Mouse (Mus musculus) C2C12 (cell line): Measurements from ENCODE around the gene Rbm42. TPM values are rescaled to one million over a fixed set of nuclear protein-coding genes. Genes with fewer than 3 reads are reported as not detected.

Experiments
- H3K27me3 ChIP-seq: one replicate; pipeline ENCODE4 v1.6.1; 2011; ENCODE audit not compliant: control insufficient read depth, insufficient read depth, insufficient read length
- H3K36me3 ChIP-seq: one replicate; pipeline ENCODE4 v1.6.1; 2011; ENCODE audit not compliant: control insufficient read depth, insufficient read depth
- H3K4me3 ChIP-seq: one replicate; pipeline ENCODE4 v1.5.1; 2011; ENCODE audit warnings: mild to moderate bottlenecking, control low read depth; ENCODE audit not compliant: poor library complexity, insufficient read depth, severe bottlenecking
- H3K79me2 ChIP-seq: one replicate; pipeline ENCODE4 v1.6.1; 2011; ENCODE audit not compliant: control insufficient read depth, insufficient read depth
- H3K79me3 ChIP-seq: one replicate; pipeline ENCODE4 v1.6.1; 2011; ENCODE audit warnings: low read depth, control low read depth
- H3ac ChIP-seq: one replicate; pipeline ENCODE3; 2011; ENCODE audit warnings: low read depth; ENCODE audit not compliant: control insufficient read depth, insufficient read length
- MAX ChIP-seq: IDR thresholded peaks from one replicate; pipeline ENCODE4 v1.6.1; 2011; ENCODE audit warnings: mild to moderate bottlenecking, control low read depth
- polyA plus RNA-seq: library from polyadenylated mRNA; unstranded; fragments of >200 nt; fragmentation: generic; extraction: Trizol; gene quantifications from one replicate; pipeline ENCODE4 v1.2.1, GENCODE M21; 2012; ENCODE audit warnings: missing spikeins

Gene Rbm42
- polyA plus RNA-seq, 1 experiment = 110 TPM

GRCm38 (mm10) chr7:30591605-30591951, 58.5 kb downstream of the Rbm42 start:
- Histone ChIP-seq H3K27me3 (peaks cover 11% of the 10 kb centered on the region), H3K79me2 (peaks cover 19% of the 10 kb centered on the region), H3K79me3 (peaks cover 16% of the 10 kb centered on the region), H3ac (no peak overlapping the region), H3K4me3 (no peak overlapping the region), H3K36me3 (no peaks in the 10 kb centered on the region)
- TF ChIP-seq MAX = no peak

Other genes starting within 250 kb of the Rbm42 start
- gene Tyrobp, start 236.6 kb downstream of the Rbm42 start, polyA plus RNA-seq = not detected
- not detected for gene Hcst, start 230.5 kb downstream of the Rbm42 start, polyA plus RNA-seq
- 0.04 TPM for gene Nfkbid, start 228.6 kb downstream of the Rbm42 start, polyA plus RNA-seq
- 0.29 TPM for gene Aplp1, start 204.8 kb downstream of the Rbm42 start, polyA plus RNA-seq
- gene Kirrel2, start 192.6 kb downstream of the Rbm42 start, polyA plus RNA-seq = not detected
- 0.60 TPM for gene Nphs1, start 192.0 kb downstream of the Rbm42 start, polyA plus RNA-seq
- 0.02 TPM for gene Prodh2, start 156.7 kb downstream of the Rbm42 start, polyA plus RNA-seq
- 2.4 TPM for gene Arhgap33, start 115.3 kb downstream of the Rbm42 start, polyA plus RNA-seq
- gene Hspb6, start 98.1 kb downstream of the Rbm42 start, polyA plus RNA-seq = 66.8 TPM
- 8.7 TPM for gene Proser3, start 98.0 kb downstream of the Rbm42 start, polyA plus RNA-seq
- 38.4 TPM for gene Lin37, start 90.5 kb downstream of the Rbm42 start, polyA plus RNA-seq
- 63.6 TPM for gene U2af1l4, start 87.0 kb downstream of the Rbm42 start, polyA plus RNA-seq
- gene Gm49396, start 87.0 kb downstream of the Rbm42 start, polyA plus RNA-seq = 0.73 TPM
- 173 TPM for gene Psenen, start 86.7 kb downstream of the Rbm42 start, polyA plus RNA-seq
- 0.56 TPM for gene Igflr1, start 84.9 kb downstream of the Rbm42 start, polyA plus RNA-seq
- 14.4 TPM for gene Kmt2b, start 61.6 kb downstream of the Rbm42 start, polyA plus RNA-seq
- 0.05 TPM for gene Zbtb32, start 51.4 kb downstream of the Rbm42 start, polyA plus RNA-seq
- gene Upk1a, start 37.5 kb downstream of the Rbm42 start, polyA plus RNA-seq = 0.53 TPM
- 795 TPM for gene Cox6b1, start 24.2 kb downstream of the Rbm42 start, polyA plus RNA-seq
- gene Etv2, start 14.5 kb downstream of the Rbm42 start, polyA plus RNA-seq = not detected
- 25.9 TPM for gene Haus5, start 14.7 kb upstream of the Rbm42 start, polyA plus RNA-seq
- not detected for gene Pmis2, start 21.3 kb upstream of the Rbm42 start, polyA plus RNA-seq
- gene 2200002J24Rik, start 48.6 kb upstream of the Rbm42 start, polyA plus RNA-seq = not detected
- not detected for gene Atp4a, start 61.9 kb upstream of the Rbm42 start, polyA plus RNA-seq
- gene Tmem147, start 79.2 kb upstream of the Rbm42 start, polyA plus RNA-seq = 168 TPM
- not detected for gene Gapdhs, start 93.4 kb upstream of the Rbm42 start, polyA plus RNA-seq
- 3.6 TPM for gene Sbsn, start 101.2 kb upstream of the Rbm42 start, polyA plus RNA-seq
- gene Dmkn, start 113.4 kb upstream of the Rbm42 start, polyA plus RNA-seq = not detected
- gene Krtdap, start 137.6 kb upstream of the Rbm42 start, polyA plus RNA-seq = not detected
- gene Ffar2, start 173.5 kb upstream of the Rbm42 start, polyA plus RNA-seq = not detected
- gene Ffar3, start 205.9 kb upstream of the Rbm42 start, polyA plus RNA-seq = not detected
- not detected for gene Ffar1, start 211.2 kb upstream of the Rbm42 start, polyA plus RNA-seq
- gene Cd22, start 230.0 kb upstream of the Rbm42 start, polyA plus RNA-seq = 0.01 TPM